Mouse (Mus musculus) limb, embryonic 11.5 days (tissue): Measurements from ENCODE around the gene Nme3. TPM values are rescaled to one million over a fixed set of nuclear protein-coding genes. Genes with fewer than 3 reads are reported as not detected.

Experiments
- ATAC-seq: fragments of 200-750 bp; cut with Nextera tagmentation; 2 replicates; pipeline ENCODE4 v1.8.0; 2017; ENCODE audit warnings: low read depth; ENCODE audit not compliant: insufficient number of reproducible peaks, low FRiP score, low TSS enrichment
- DNase-seq: peaks from one replicate; pipeline ENCODE4 v3.0.0-alpha.2; 2015; ENCODE audit warnings: low spot score
- H3K27ac ChIP-seq: fragments of 300-500 bp; sonication (generic); replicated peaks from 2 replicates; pipeline ENCODE4 v1.5.1; 2014; ENCODE audit warnings: low read depth, mild to moderate bottlenecking, low read length
- H3K27me3 ChIP-seq: fragments of 300-500 bp; sonication (generic); 2 replicates; pipeline ENCODE4 v1.6.1; 2014; ENCODE audit warnings: mild to moderate bottlenecking, low read length, mixed read lengths; ENCODE audit not compliant: control insufficient read depth, insufficient read depth
- H3K36me3 ChIP-seq: fragments of 300-500 bp; sonication (generic); 2 replicates; pipeline ENCODE4 v1.6.1; 2014; ENCODE audit warnings: mild to moderate bottlenecking, low read length, moderate library complexity, mixed read lengths; ENCODE audit not compliant: control insufficient read depth, insufficient read depth
- H3K4me1 ChIP-seq: fragments of 300-500 bp; sonication (generic); 2 replicates; pipeline ENCODE4 v1.6.1; 2014; ENCODE audit warnings: low read length, mixed read lengths; ENCODE audit not compliant: control insufficient read depth, insufficient read depth
- H3K4me2 ChIP-seq: fragments of 300-500 bp; sonication (generic); 2 replicates; pipeline ENCODE4 v1.6.1; 2014; ENCODE audit warnings: low read depth, mild to moderate bottlenecking, moderate library complexity; ENCODE audit not compliant: severe bottlenecking
- H3K4me3 ChIP-seq: fragments of 300-500 bp; sonication (generic); 2 replicates; pipeline ENCODE4 v1.5.1; 2014; ENCODE audit warnings: low read depth, low read length
- H3K9ac ChIP-seq: fragments of 300-500 bp; sonication (generic); 2 replicates; pipeline ENCODE4 v1.6.1; 2014; ENCODE audit warnings: mild to moderate bottlenecking, low read length
- H3K9me3 ChIP-seq: fragments of 300-500 bp; sonication (generic); 2 replicates; pipeline ENCODE4 v1.6.1; 2016; ENCODE audit warnings: low read length; ENCODE audit not compliant: control insufficient read depth
- WGBS: fragments of 180-500 bp; shearing (Covaris S2); extraction: QIAGEN DNeasy Blood & Tissue Kit; methylation state at CpG from one replicate; pipeline ENCODE4 v1.1.7; 2014; 5-methylcytosine and 5-hydroxymethylcytosine counted together
- polyA plus RNA-seq: library from polyadenylated mRNA; unstranded; fragments of >200 nt; fragmentation: Nextera tagmentation; extraction: Ambion mirVana; gene quantifications from 2 replicates; pipeline ENCODE4 v1.2.1, GENCODE M21; 2014

Nme3 gene
- polyA plus RNA-seq, 1 experiment from 2014 or later, result 53.0 TPM

- 87% methylated on average over 3 of the region's 3 CpGs for WGBS
- H3K4me2 ChIP-seq, result no peak overlapping the region
- 0 out of 2 replicates have a peak, but pooled peaks cover 6% of the 10 kb centered on the region for H3K27me3 ChIP-seq
- no peak for ATAC-seq
- no peaks in the 10 kb centered on the region for H3K36me3 ChIP-seq
- H3K27ac ChIP-seq, result no peak overlapping the region
- H3K9me3 ChIP-seq, result no peaks in the 10 kb centered on the region
- no peak for DNase-seq
- H3K4me3 ChIP-seq, result no peak overlapping the region
- H3K9ac ChIP-seq, result no peak overlapping the region
- no peaks in the 10 kb centered on the region for H3K4me1 ChIP-seq
These were observed 40.3 kb upstream of the Nme3 start for GRCm38 (mm10) chr17:24855838-24856464.

GRCm38 (mm10) chr17:24856589-24856988 is 39.7 kb upstream of the Nme3 start:
- Histone ChIP-seq H3K4me3 (no peak overlapping the region), H3K27me3 (0 out of 2 replicates have a peak, but pooled peaks cover under 1% of the 10 kb centered on the region), H3K4me1 (no peaks in the 10 kb centered on the region), H3K9me3 (no peaks in the 10 kb centered on the region), H3K36me3 (0 out of 2 replicates have a peak, but pooled peaks cover under 1% of the 10 kb centered on the region), H3K9ac (no peak overlapping the region), H3K27ac (no peak overlapping the region), H3K4me2 (no peak overlapping the region)
- WGBS, result 89% methylated on average over 13 of the region's 13 CpGs
- ATAC-seq (no peak), DNase-seq (no peak)

GRCm38 (mm10) chr17:24857831-24858470 is 38.3 kb upstream of the Nme3 start:
- H3K4me1 ChIP-seq, result no peaks in the 10 kb centered on the region
- ATAC-seq (no peak), DNase-seq (no peak)
- H3K36me3 ChIP-seq, result 0 out of 2 replicates have a peak, but pooled peaks cover 4% of the 10 kb centered on the region
- H3K27me3 ChIP-seq, result no peaks in the 10 kb centered on the region
- no peaks in the 10 kb centered on the region for H3K9me3 ChIP-seq
- WGBS, result 80% methylated on average over 8 of the region's 8 CpGs
- H3K4me3 ChIP-seq, result no peak overlapping the region
- no peak overlapping the region for H3K4me2 ChIP-seq
- no peak overlapping the region for H3K27ac ChIP-seq
- H3K9ac ChIP-seq, result no peak overlapping the region

- Histone ChIP-seq H3K27me3 (no peaks in the 10 kb centered on the region), H3K36me3 (0 out of 2 replicates have a peak, but pooled peaks cover 4% of the 10 kb centered on the region), H3K4me2 (no peak overlapping the region), H3K9ac (no peak overlapping the region), H3K4me1 (no peaks in the 10 kb centered on the region), H3K9me3 (no peaks in the 10 kb centered on the region), H3K27ac (no peak overlapping the region), H3K4me3 (no peak overlapping the region)
- ATAC-seq (no peak), DNase-seq (no peak)
- 89% methylated on average over 6 of the region's 6 CpGs for WGBS
These were observed 37.3 kb upstream of the Nme3 start for GRCm38 (mm10) chr17:24858967-24859366.

- no peak overlapping the region for H3K9ac ChIP-seq
- 91% methylated on average over 8 of the region's 8 CpGs for WGBS
- 0 out of 2 replicates have a peak, but pooled peaks cover 4% of the 10 kb centered on the region for H3K36me3 ChIP-seq
These were observed 36.2 kb upstream of the Nme3 start for GRCm38 (mm10) chr17:24860076-24860475.

GRCm38 (mm10) chr17:24861785-24862184 is 34.5 kb upstream of the Nme3 start:
- no peak for DNase-seq
- H3K9me3 ChIP-seq, result no peaks in the 10 kb centered on the region
- H3K9ac ChIP-seq, result no peak overlapping the region
- no peaks in the 10 kb centered on the region for H3K4me1 ChIP-seq
- ATAC-seq, result no peak
- no peak overlapping the region for H3K4me2 ChIP-seq
- no peaks in the 10 kb centered on the region for H3K27me3 ChIP-seq
- 94% methylated on average over 3 of the region's 3 CpGs for WGBS
- no peak overlapping the region for H3K4me3 ChIP-seq
- H3K36me3 ChIP-seq, result 0 out of 2 replicates have a peak, but pooled peaks cover 4% of the 10 kb centered on the region
- no peak overlapping the region for H3K27ac ChIP-seq

More at GRCm38 (mm10) chr17:24860076-24860475, 36.2 kb upstream of the Nme3 start:
- Histone ChIP-seq H3K27ac (no peak overlapping the region), H3K4me3 (no peak overlapping the region), H3K9me3 (no peaks in the 10 kb centered on the region), H3K4me1 (no peaks in the 10 kb centered on the region), H3K4me2 (no peak overlapping the region), H3K27me3 (no peaks in the 10 kb centered on the region)
- DNase-seq (no peak), ATAC-seq (no peak)

- WGBS, result 89% methylated on average over 8 of the region's 8 CpGs
- H3K9ac ChIP-seq, result no peak within 1 kb of the TSS
These were observed 30.5 kb upstream of the Nme3 start, which contains the start of gene Igfals for GRCm38 (mm10) chr17:24865776-24866175. TSS of gene Igfals (plus strand) at chr17:24865997.

GRCm38 (mm10) chr17:24867914-24868313 is 28.4 kb upstream of the Nme3 start:
- no peak for DNase-seq
- H3K9me3 ChIP-seq, result no peaks in the 10 kb centered on the region
- ATAC-seq, result no peak

More at GRCm38 (mm10) chr17:24865776-24866175, 30.5 kb upstream of the Nme3 start, which contains the start of gene Igfals:
- H3K4me3 ChIP-seq, result no peak within 1 kb of the TSS
- no peaks in the 10 kb centered on the region for H3K27me3 ChIP-seq
- H3K27ac ChIP-seq, result no peak within 1 kb of the TSS
- no peak for ATAC-seq
- H3K4me2 ChIP-seq, result no peak within 1 kb of the TSS
- 0 out of 2 replicates have a peak, but pooled peaks cover 4% of the 10 kb centered on the region for H3K36me3 ChIP-seq
- no peak for DNase-seq
- no peaks in the 10 kb centered on the region for H3K9me3 ChIP-seq
- H3K4me1 ChIP-seq, result no peaks in the 10 kb centered on the region

More at GRCm38 (mm10) chr17:24867914-24868313, 28.4 kb upstream of the Nme3 start:
- Histone ChIP-seq H3K4me2 (no peak overlapping the region), H3K4me3 (no peak overlapping the region), H3K4me1 (no peaks in the 10 kb centered on the region), H3K9ac (no peak overlapping the region), H3K36me3 (no peaks in the 10 kb centered on the region), H3K27me3 (no peaks in the 10 kb centered on the region), H3K27ac (no peak overlapping the region)
- WGBS, result 92% methylated on average over 10 of the region's 10 CpGs
